Mouse (Mus musculus): Measurements from ENCODE around the gene D930020B18Rik.

Gene D930020B18Rik

GRCm38 (mm10) chr10:121703619-121704018 is 62.2 kb downstream of the D930020B18Rik start:
- no peak for DNase-seq (ENCODE audit: low read depth, low spot score)

DNA sequence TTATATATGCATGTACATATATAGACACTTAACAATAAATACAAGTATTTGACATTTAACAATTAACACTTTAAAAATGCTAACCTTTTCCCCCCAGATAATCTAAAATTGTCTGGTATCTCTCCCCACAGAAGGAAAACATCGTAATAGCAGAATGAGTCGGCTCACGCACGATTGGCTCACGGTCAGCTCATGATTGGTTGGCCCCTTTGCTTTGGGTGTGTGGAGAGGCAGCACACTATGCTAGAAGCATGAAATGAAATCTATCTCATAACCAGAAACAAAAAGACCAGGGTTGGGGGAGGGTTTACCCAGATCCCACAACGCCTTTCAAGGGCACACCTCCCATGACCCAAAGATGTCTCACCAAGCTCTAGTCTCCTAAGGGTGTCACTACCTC is 63.5 kb downstream of the D930020B18Rik start:
- DNase-seq (ENCODE audit: low read depth, low spot score) = no peak

- no peak for DNase-seq (ENCODE audit: low read depth, low spot score)
Measured at GRCm38 (mm10) chr10:121705399-121706163, 64.2 kb downstream of the D930020B18Rik start.

GRCm38 (mm10) chr10:121716862-121717261 is 75.5 kb downstream of the D930020B18Rik start:
- no peak for DNase-seq (ENCODE audit: low read depth, low spot score)

- DNase-seq (ENCODE audit: low read depth, low spot score) = no peak
Measured at GRCm38 (mm10) chr10:121718896-121719585, 77.7 kb downstream of the D930020B18Rik start.

GRCm38 (mm10) chr10:121720701-121721100 is 79.3 kb downstream of the D930020B18Rik start:
- DNase-seq (ENCODE audit: low read depth, low spot score) = no peak

DNA sequence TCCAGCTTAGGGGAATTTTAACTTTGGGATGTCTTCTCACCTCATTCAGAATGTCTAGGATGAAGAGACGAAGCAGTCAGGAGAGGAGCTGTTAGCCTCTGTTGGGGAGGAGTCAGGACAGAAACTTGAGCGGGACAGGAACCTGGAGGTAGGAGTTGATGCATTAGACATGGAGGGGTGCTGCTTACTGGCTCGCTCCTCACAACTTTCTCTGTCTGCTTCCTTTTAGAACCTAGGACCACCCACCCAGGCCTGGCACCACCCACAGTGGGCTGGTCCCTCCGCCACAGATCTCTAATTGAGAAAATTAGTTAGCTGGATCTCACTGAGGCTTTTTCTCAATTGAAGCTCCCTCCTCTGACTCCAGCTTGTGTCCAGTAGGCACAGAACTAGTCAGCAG is 85.1 kb downstream of the D930020B18Rik start:
- no peak for DNase-seq (ENCODE audit: low read depth, low spot score)

GRCm38 (mm10) chr10:121727151-121727550 is 85.8 kb downstream of the D930020B18Rik start:
- DNase-seq (ENCODE audit: low read depth, low spot score) = no peak

DNA sequence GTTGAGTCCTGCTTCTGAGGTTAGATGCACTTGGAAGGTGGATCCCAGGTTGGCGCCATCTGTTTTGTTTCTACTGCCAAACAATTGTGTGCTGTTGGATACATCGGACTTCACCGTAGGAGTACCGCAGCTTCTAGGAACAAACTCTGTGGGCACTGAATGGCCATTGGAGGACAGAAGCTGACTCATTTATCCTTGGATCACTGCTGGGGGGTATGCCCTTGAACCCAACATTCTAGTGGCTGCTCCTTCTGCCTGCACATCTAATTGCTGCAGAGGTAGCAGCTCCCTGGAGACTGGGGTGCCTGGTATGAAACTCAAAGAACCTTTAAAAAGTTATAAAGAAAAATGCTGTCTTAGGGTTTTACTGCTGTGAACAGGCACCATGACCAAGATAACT is 86.8 kb downstream of the D930020B18Rik start:
- no peak for DNase-seq (ENCODE audit: low read depth, low spot score)

DNA sequence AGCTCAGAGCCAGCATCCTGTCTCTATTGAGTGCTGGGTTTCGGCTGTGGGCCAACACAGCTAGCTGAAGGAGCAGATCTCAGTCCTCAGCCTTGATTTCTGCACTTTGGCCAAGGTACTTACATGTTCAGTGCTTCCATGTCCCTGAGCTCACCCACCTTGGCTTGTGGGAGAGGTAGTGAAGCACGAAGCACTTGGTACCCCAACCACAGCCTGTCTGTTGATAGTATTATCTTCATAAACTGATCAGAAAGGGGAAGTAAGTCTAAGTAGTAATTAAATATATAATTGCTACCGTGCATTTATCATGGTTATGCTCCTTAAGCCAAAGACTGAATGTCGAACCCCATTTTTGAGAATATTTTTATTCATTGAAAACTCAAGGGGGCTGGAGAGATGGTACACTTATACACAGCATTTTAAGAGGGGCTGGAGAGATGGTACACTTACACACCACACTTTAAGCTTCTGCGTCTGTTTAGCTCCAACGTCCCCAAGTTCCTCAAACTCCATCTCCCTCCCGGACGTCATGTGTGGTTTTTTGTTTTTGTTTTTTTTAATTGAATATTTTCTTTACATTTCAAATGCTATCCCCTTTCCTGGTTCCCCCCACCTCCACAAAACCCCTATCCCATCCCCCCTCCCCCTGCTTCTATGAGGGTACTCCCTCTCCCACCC is 89.8 kb downstream of the D930020B18Rik start:
- DNase-seq (ENCODE audit: low read depth, low spot score) = no peak

DNA sequence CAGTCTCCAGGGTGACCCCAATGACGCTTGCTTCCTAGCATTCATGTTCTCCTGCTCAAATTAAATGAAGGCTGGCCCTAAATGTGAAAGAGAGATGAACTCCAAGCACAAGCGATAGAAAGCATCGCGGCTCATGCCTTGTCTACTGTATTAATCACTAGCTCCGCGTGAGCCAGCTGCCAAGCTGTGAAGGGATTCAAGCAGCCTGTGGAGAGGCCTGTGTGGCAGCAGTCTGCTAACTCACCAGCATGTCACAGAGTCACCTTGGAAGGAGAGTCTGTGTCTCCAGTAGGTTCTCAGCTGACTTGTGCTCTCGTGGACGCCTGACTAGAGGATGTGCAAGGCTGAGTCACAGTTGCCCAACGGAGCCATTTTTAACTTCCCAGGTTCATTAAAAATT is 91.2 kb downstream of the D930020B18Rik start:
- DNase-seq (ENCODE audit: low read depth, low spot score) = no peak

GRCm38 (mm10) chr10:121737256-121737655 is 95.9 kb downstream of the D930020B18Rik start:
- DNase-seq (ENCODE audit: low read depth, low spot score) = no peak

DNA sequence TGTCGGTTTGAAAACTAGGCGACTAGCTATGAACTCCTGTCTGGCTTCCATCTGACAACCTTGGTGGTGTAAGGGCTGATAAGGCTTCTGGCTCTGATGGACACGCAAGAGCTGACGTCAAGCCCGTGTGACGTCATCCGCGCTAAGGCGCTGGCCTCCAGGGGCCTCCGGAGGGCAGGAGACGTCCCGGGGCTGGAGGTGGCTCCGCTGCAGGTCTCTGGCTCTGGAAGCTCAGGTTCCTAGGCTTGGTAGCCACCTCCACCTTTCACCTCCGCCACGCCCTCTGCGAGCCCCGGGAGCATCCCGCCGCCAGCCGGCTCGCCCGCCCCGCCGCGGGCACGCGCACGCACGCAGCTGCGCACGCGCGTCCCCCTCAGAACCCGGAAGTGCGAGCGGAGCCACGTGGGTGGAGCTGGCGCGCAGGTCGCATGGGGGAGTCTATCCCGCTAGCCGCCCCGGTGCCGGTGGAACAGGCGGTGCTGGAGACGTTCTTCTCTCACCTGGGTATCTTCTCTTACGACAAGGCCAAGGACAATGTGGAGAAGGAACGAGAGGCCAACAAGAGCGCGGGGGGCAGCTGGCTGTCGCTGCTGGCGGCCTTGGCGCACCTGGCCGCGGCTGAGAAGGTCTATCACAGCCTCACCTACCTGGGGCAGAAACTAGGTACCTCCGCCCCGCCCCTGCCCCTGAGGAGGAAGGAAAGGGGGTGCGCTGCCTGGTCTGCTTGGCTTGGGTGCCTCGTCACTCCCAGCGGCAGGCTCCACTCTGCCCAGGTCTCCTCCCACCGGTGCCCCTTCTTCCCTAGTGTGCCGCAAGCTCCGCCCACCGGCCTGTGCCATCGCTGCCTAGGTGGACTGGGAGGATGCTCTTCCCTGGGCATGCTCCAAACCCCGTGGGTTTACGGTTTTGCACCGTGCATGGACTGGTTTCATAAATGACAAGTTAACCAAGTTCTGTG is 98.4 kb downstream of the D930020B18Rik start, which contains the start of gene BC048403:
TSS of gene BC048403 (plus strand) at position 390 of the 958 bp plus-strand sequence.
- DNase-seq (ENCODE audit: low read depth, low spot score) = peak; percentile 71

- no peak for DNase-seq (ENCODE audit: low read depth, low spot score)
Measured at GRCm38 (mm10) chr10:121742336-121742735, 100.9 kb downstream of the D930020B18Rik start.

Measured in 3T3-L1 (cell line).